ENCODE assay signal across 10 mouse cellular contexts in the genomic region with DNA sequence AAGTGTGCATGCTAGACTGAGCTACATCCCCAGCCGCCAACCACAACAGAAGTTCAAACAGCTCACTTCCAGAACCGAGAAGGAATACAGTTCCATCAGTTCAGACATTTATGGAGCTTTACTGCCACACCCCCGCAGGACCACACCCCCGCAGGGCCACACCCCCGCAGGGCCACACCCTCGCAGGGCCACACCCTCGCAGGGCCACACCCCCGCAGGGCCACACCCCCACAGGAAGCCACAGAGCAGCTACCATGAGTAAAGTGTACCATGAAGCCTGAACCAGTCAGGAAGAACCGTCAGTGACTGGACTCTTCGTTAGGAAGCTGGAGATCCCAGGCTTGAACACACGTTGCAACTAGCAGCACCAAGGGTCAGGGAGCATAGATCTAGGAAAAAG. TPM values are rescaled to one million over a fixed set of nuclear protein-coding genes. Genes with fewer than 3 reads are reported as not detected.
DNase-seq lines count a peak whose midpoint lies in the region; ATAC-seq and TF ChIP-seq lines count a peak whose summit lies in the region.
"Had no signal": no experiment of that assay in that cellular context is flagged by ENCODE, and none has a peak within 500 bp of the region (broad histone marks: within the 10 kb centered on the region; RNA-seq: fewer than 3 reads in every experiment).

No protein-coding gene starts in this region.

- WGBS in kidney, embryonic 14.5 days = 20% methylated on average over 11 of the region's 11 CpGs

- H3K4me1 ChIP-seq in G1E (ENCODE audit: insufficient read depth, low read depth, low read length) = peaks cover 35% of the 10 kb centered on the region
- H3K4me1 ChIP-seq in kidney, embryonic 14.5 days (ENCODE audit: control insufficient read depth, insufficient read depth, low read length) = 0 out of 2 replicates have a peak, but pooled peaks cover 4% of the 10 kb centered on the region

- H3K4me2 ChIP-seq in kidney, embryonic 14.5 days (replicated peaks; ENCODE audit: low read depth, low read length) = no peak overlapping the region
- H3K4me2 ChIP-seq: limb, embryonic 13.5 days had no signal

- no peak for TF ChIP-seq CTCF in G1E (IDR thresholded peaks at IDR 0.05; ENCODE audit: low read depth, low read length)

- H3K9me3 ChIP-seq in G1E (replicated peaks) = no peaks in the 10 kb centered on the region
- H3K9me3 ChIP-seq in kidney, embryonic 14.5 days (ENCODE audit: control insufficient read depth, low read length) = no peaks in the 10 kb centered on the region
- H3K9me3 ChIP-seq: limb, embryonic 13.5 days had no signal

- peaks cover 7% of the 10 kb centered on the region for H3K36me3 ChIP-seq in G1E (replicated peaks)
- no peaks in the 10 kb centered on the region for H3K36me3 ChIP-seq in kidney, embryonic 14.5 days (ENCODE audit: control insufficient read depth, insufficient read depth, low read length)
- H3K36me3 ChIP-seq: limb, embryonic 13.5 days had no signal

- no peak overlapping the region for H3K4me3 ChIP-seq in G1E (ENCODE audit: low read depth, low read length)
- no peak overlapping the region for H3K4me3 ChIP-seq in kidney, embryonic 14.5 days (ENCODE audit: low read length)
- H3K4me3 ChIP-seq: limb, embryonic 13.5 days had no signal

- H3K9ac ChIP-seq in kidney, embryonic 14.5 days (ENCODE audit: low read depth, low read length) = no peak overlapping the region
- H3K9ac ChIP-seq: limb, embryonic 13.5 days had no signal

- H3K27ac ChIP-seq in kidney, embryonic 14.5 days (ENCODE audit: low read depth, low read length) = no peak overlapping the region
- H3K27ac ChIP-seq: limb, embryonic 13.5 days had no signal

- H3K27me3 ChIP-seq in G1E (ENCODE audit: insufficient read depth, low read length) = peaks cover 29% of the 10 kb centered on the region
- no peaks in the 10 kb centered on the region for H3K27me3 ChIP-seq in kidney, embryonic 14.5 days (ENCODE audit: control insufficient read depth, insufficient read depth, low read length)
- H3K27me3 ChIP-seq: limb, embryonic 13.5 days had no signal

- no peak for ATAC-seq in G1E (ENCODE audit: extremely low read depth, insufficient number of reproducible peaks, low FRiP score, poor library complexity, severe bottlenecking)
- peak; percentile 82 for ATAC-seq in granulocyte monocyte progenitor cell, adult 5-6 weeks (replicated peaks; ENCODE audit: poor library complexity, severe bottlenecking)
- ATAC-seq in kidney, embryonic 14.5 days (ENCODE audit: low FRiP score, low TSS enrichment) = no peak

- peak; percentile 48 for DNase-seq in embryo, embryonic 9.5 days (ENCODE audit: extremely low spot score)
- DNase-seq in embryo, embryonic 10 days (ENCODE audit: low spot score) = no peak
- DNase-seq in G1E (ENCODE audit: low spot score) = peak; percentile 46
- DNase-seq in spleen, postnatal 4 days (ENCODE audit: low spot score in 2 of 2) = peak; percentile 70 to 78
- DNase-seq in right cerebral cortex, adult 2 months (ENCODE audit: low spot score in 2 of 2) = no peak
- no peak for DNase-seq in ovary, postnatal 14 days (ENCODE audit: low spot score)
- DNase-seq: embryo, embryonic 11 days had no signal

RNA-seq across cellular contexts. Expression of a gene that starts 3.8 kb away (rescaled TPM):
- total RNA-seq in G1E (2014; fragmentation: Nextera tagmentation) (0.68 and 1.5 TPM in 2 replicates), G1E (2017) (0.55 and 1.3 TPM in 2 replicates)
- polyA plus RNA-seq in G1E (2012) = 0.78 and 1.5 TPM in 2 replicates
- 0.77 and 2.9 TPM in 2 replicates for total RNA-seq in granulocyte monocyte progenitor cell, adult 5-6 weeks (2014; fragmentation: Nextera tagmentation)
- total RNA-seq in granulocyte monocyte progenitor cell, adult 5-6 weeks (2017) = not detected in 2 replicates
- polyA plus RNA-seq in kidney, embryonic 14.5 days (2014; fragmentation: Nextera tagmentation; extraction: Ambion mirVana) = 10.4 and 12.0 TPM in 2 replicates

RNA-seq across cellular contexts. Expression of a gene that starts 11.4 kb away (rescaled TPM):
- 3.5 and 5.1 TPM in 2 replicates for total RNA-seq in G1E (2014; fragmentation: Nextera tagmentation)
- 6.8 and 6.9 TPM in 2 replicates for total RNA-seq in G1E (2017)
- 7.2 and 7.5 TPM in 2 replicates for polyA plus RNA-seq in G1E (2012)
- total RNA-seq in granulocyte monocyte progenitor cell, adult 5-6 weeks (2014; fragmentation: Nextera tagmentation) = 6.3 and 14.9 TPM in 2 replicates
- total RNA-seq in granulocyte monocyte progenitor cell, adult 5-6 weeks (2017) = 6.9 and 7.2 TPM in 2 replicates
- 6.3 and 8.2 TPM in 2 replicates for polyA plus RNA-seq in kidney, embryonic 14.5 days (2014; fragmentation: Nextera tagmentation; extraction: Ambion mirVana)

Comparison
In these comparisons a context has a peak if more than half of its experiments do, and no peak if none do; other contexts are left out.
1. DNase-seq: peak in embryo, embryonic 9.5 days (single experiment), G1E (single experiment) and spleen, postnatal 4 days (2 of 2); none in embryo, embryonic 10 days (single experiment), right cerebral cortex, adult 2 months (0 of 2) and ovary, postnatal 14 days (single experiment).